Mouse (Mus musculus) left cerebral cortex, adult 9 months (tissue): Measurements from ENCODE around the gene Rspo3.

ENCODE experiments used
- DNase-seq, 2 experiments: peaks; one replicate each; pipeline ENCODE4 v3.0.0; 2022; ENCODE audit warnings: low spot score in 2 of 2

Rspo3 gene

DNA sequence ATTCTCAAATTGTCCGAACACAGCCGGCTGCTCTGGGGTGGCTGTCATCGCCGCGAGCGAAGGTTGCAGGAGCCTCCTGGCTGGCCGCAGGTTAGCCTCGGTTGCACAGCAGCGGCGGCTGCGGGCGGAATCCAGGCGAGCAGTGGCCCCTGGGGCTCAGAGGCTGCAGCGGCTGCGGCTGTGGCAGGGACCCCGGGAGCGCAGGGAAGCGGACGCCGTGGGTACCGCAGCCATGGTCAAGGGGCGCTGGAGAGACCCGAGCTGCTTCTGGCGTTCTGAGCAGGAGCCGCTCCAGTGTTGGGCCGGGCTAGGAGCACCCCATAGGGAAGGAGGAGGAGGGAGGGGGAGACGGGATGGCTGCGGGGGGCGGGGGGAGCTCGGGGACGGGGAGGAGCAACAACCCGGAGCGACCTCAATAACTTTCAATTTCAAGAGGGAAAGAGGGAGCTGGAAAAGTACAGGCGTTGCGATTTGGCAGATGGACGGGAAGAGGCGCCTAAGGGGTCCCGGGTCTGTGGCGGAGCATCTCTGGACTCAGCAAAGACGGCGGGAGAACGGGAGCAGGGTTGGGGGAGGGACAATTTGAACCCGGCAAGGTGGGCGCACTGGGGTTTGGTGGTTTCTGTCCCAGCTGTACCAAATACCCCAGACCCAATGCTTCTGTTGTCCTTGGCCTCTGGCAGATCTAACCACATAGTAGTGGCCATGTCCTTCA is at the start of gene Rspo3:
Gene Rspo3 (minus strand): TSS at position 322 of the 715 bp plus-strand sequence.
- peak in 1 of 2 experiments; percentile 20 for DNase-seq

DNA sequence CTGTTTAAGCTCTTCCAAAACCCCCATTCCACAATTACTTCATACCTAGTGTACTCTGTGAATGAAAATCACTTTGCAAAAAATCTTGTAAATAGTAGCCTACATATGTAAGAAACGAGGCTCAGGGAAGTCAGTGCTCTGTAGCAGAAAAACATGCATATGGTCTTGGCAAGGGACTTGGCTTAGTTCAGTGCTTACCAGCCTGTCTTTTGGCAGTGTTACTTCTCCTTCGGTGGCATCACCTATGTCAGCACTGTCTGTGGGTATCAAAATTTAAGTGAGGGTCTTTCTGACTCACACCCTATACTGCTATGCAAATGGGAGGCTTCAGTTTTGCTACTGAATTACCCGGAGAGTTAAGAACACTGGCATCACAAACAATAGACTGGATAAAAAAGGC is 46.3 kb upstream of the Rspo3 start:
- no peak for DNase-seq

DNA sequence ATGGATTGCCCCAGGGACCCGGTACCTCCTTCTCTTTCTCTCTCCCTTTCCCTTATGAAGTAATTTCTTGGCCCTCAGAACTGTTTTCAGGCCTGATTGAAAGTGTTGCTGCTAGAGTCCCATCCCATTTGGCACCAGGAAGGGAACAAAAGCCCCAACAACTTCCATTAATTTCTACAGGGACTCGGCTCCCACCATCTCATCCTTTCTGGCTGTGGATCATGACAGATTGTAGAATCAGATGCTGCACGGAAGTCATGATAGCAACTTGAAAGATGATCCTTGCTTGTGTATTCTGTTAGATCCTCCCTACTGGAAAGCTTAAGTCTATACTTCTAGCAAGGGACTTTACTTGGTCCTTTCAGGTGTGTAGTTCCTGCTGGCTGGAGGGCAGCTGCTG is 45.8 kb upstream of the Rspo3 start:
- no peak for DNase-seq

DNA sequence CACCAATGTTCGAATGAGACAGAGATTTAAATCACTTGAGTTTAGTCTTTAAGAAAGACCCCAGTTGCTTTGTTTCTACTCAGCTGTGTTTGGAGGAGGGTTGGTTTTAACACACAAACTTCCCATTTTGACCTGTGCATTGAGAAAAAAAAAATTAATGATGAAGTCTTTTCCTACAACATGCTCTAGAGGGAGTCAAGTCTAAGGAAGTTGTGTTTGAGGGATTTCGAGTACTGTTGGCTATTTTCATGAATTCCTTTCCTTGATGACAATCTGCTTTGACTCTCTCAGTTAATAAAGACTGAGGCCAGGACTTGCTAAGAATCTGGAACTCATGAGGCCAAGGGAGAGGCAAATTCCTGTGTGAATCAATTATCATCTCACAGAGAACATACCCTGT is 20.3 kb upstream of the Rspo3 start:
- no peak for DNase-seq

DNA sequence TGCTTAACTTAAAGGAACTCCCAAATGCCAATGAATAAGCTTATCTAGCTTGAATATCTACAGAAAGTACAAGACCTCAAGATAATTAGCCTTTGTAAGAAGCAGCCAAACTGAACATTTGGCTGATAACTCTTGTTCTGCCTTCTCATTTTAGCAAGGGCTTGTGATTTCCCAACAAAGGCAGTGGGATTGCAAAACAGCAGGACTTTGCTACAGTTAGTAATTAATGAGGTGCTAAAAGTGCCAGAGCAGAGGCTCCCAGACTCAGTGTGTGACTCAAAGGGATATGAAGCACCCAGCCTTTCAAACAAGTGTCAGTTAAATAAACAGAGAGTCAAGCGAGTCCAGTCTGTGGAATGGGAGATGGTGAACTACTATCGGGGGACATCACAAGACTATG is 18.7 kb upstream of the Rspo3 start:
- no peak for DNase-seq

DNA sequence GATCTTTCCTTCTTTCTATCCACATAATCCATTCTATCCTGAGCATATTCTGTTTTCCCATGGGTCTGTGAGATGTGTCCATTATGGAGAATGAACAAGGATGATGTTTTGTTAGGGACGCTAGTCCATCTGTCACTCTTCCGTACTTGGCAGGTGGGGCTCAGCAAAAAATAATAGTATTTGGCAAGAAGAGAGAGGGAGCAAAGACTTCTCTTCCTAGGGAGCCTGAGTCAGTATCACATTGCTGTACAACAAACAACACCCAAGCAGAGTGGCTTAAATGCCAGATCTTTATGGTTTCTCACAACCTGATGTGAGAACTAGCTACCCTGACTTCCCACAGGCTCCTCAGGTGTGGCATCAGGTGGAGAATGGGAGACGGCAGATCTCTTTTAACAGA is 7.3 kb upstream of the Rspo3 start:
- no peak for DNase-seq

DNA sequence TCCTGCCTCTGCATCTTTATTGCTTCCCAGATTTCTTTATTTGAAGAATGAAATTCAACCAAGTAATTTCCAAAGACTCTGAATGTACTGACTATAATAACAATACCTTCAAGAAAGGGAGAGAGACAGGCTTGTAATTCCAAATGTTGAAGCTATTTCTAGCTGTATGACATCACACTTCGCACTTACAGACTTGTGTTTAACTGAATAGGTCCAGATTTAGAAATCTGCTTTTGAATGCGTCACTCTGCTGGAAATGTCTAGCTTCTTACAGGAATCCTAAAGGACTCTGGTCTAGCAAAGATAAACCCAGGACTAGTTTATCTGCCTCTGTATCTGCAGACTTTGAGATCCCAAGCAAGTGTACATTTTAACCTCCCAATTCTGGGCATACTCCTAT is 3.8 kb upstream of the Rspo3 start:
- DNase-seq = peak; percentile 35 to 52

DNA sequence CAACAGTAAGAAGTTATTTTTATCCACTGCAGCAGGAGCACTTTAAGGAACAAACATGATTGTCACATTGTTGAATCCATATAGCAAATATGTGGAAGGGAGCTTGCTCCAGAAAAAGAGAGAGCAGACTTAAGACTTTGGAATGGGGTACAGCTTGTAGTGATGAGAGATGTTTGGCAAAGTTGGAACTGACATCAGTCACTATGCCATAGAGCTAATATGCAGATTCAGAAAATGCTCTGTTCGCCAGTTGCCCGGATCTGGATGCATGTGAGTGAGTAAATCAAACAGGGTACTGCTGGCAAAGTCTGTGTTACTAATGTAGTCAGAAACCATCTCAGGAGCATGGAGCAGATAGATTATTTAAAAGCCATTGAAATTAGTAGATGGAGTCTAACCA is 3.1 kb upstream of the Rspo3 start:
- no peak for DNase-seq

DNA sequence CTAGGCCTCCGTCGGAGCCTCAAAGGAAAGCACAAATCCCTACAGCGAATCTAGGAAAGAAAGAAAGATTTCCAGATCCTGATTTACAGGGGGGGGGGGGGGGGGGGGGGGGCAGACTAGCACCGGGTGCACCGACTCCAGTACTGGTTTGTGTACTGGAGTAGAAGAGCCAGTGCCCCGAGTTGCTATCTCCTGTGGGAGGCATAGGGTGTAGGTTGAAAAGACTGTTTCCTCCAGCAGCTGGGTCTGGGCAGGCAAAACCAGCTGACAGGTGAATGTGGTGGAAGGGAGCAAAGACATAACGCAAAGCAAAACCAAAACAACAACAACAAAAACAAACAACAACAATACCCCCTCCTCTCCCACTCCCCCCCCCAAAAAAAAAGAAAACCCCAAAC is 838 bp downstream of the Rspo3 start:
- no peak for DNase-seq

DNA sequence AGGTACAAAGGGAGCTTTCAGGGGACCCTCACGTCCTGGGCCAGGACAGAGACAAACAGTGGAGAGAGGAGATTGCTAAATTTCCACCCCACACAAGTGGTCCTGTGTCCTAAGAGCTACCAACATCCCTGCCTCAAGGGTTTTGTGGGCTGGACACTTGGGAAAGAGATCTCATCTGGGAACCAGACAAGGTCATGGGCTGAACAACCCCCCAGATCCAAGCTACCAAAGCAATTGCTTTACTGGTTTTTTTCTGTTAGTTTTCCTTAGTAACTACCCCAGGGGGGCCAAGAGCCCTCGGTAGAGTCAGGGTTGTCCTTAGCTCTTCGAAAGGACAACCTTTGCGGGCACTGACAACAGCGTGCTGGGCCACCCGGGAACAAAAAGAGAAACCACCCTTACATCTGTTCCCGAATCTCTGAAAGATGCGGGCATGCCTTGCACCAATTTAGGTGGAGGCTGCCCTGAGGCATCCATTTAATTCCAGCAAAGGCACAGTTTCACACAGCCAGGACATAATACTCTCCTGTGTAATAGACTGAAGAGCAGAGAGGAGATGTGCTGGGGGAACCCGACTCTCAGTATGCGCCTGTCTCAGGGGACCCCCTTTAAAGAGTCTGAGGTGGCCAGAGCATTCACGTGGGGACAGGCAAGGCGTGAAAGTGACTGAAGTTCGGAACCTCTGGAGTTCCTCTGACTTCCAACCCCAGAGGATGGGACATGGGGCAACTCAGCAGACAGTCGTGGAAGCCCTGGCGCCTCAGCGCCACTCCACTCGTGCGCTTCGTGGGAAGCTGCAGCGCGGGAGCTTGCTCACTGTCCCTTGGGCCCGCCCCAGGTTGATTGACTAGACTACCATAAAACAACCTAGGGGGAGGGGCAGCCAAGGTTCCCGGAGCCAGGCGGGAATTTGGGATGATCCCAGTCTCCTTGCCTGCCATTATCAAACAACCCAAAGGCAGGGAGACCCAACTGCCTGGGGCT is 1.5 kb downstream of the Rspo3 start:
- peak in 1 of 2 experiments; percentile 34 for DNase-seq

DNA sequence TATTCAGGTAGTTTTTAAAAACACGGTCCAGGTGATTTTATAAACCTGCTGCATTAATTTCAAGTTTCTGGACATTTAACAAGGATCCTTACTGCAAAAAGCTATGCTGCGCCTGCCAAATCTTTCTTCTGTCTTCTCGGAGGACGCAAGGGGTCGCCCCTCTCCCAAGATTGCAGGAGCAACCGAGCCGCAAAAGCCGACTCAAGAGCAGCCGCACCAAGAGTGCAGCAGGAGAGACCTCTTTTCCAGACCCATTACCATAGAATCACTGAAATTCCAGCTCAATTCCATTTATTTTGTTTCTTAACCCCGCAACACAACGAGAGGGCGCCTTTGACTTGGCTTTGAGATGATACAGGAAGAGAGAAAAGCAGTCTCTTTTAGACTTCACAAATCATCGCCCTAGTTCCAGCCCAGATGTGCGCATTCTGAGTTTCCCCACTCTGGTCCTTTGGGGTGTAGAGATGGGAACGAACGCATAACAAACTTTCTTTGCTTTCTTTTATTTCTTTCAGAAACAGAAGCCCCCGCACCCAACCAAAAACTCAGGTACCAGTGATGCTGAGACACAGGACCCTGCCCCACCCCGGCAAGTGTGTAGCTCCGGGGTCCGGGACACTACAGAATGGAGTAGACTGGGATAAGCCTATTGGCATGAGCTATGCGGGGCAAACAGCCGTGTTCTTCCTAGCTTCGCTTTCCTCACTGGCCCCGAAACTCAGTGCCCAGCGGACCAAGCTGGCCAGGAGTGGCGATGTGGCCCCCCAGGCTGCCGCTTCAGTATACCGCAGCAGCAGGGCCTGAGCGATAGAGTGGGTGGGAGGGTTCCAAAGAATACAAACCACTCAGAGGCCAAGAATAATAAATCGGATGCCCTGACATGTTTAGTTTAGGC is 2.6 kb downstream of the Rspo3 start:
- DNase-seq = peak in 1 of 2 experiments; percentile 83

DNA sequence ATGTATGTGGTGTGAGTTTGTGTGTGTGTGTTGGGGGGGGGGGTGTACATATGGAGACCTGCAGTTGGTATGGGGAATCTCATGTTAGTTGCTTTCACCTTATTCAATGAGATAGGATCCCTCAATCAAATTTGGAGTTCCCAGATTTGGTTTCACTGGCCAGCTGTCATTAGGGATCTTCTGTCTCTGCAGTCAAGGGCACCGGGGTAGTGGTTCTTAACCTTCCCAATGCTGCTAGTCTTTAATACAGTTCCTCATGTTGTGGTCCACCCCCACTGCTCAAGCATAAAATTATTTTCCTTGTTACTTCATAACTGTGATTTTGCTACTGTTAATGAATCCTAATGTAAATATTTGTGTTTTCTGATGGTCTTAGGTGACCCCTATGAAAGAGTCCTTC is 22.1 kb downstream of the Rspo3 start:
- DNase-seq = no peak

DNA sequence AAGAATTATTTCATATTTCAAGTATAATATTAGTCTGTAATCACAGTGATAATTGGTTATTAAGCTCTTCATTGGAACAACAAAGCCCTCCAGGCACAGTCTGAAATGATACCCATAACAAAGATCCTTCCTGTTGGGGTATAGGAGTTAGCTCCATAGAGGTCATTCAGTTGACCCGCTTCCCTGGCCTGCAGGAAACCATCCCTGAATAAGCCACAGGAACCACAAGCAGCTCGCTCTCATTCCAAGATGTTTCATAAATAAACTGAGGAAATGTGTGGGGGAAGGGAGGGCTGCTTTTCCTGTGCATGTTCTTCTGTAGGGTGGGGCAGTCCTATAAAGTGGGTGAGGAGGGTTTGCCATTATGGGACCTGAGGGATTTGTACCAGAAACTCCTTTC is 27.5 kb downstream of the Rspo3 start:
- DNase-seq = no peak

DNA sequence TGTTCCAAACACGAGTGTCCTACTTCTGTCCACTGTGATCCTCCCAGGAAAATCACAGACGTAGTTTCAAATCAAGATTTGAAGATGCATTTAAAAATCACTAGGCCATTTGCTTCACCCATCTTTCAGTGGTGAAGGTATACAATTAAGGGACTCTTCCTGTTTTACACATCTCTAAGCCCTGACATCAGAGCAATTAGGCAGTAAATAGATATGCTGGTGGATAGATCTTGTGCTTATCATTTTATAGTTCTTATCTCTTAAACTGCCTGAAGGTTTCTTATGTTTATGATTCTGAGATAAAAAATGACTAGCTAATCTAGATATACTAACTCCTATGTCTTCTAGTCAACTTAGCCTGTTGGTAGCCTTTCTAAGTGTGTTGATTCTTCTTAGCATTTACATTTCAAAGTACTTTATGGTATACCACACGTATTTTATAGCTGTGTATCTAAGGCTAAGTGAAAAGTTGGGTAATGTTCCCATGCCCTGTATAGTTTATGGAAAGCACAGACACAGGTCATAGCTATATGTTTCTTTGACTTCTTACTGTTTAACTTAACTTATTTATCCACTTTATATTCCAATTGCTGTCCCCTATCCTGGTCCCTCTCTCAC is 38.4 kb downstream of the Rspo3 start:
- no peak for DNase-seq

DNA sequence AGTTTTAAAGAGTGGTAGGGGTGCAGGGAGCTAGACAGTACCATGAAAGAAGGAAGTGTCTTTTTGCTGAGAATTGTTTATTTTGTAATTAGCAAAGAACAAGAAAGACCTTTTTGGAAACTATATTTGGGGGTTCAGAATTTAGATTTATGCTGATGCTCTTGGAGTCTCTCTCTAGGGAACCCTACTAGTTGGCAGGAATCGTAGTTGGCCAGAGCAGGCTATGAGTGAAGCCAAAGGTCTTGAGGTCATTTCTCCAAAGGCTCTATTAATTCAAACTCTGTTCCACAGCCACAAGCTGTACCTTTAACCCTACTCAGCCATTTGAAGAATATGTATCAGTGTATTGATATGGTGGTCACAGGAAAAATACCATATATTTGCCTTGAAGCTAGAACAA is 41.7 kb downstream of the Rspo3 start:
- DNase-seq = no peak

DNA sequence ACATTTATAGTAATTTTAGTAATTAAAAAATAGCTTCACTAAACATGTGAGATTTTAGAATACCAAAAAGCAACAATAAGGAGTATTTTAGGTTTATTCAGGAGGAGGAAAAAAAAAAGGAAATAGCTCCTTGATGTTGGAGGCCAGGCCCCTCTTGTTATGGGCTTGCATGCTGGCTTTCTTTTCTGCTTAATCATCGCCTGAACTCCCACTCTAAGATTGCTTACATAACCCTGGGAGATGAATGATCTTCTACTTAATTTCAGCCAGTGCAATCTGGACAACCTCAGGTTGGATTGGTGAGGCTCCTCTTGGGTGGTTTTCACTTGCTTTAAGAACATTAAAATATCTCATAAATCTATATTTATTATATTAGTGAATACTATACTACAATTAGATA is 54.7 kb downstream of the Rspo3 start:
- no peak for DNase-seq

DNA sequence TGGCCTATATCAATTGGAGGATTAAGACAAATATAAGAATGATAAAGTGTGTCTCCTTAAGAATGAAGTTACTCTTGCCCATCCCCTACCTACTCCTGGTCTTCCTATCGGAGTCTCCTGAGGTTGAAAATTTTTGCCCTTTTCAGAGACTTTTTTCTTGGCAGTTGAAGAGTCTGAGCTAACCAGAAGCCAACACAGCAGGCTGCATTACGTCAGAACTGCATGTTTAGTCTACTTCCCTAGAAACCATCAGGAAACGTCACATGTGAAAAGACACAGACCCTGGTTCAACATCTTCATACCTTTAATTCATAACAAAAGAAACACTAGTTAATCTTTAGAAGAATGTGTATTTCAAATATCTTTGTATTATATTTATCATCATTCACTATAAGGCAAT is 56.3 kb downstream of the Rspo3 start:
- no peak for DNase-seq

DNA sequence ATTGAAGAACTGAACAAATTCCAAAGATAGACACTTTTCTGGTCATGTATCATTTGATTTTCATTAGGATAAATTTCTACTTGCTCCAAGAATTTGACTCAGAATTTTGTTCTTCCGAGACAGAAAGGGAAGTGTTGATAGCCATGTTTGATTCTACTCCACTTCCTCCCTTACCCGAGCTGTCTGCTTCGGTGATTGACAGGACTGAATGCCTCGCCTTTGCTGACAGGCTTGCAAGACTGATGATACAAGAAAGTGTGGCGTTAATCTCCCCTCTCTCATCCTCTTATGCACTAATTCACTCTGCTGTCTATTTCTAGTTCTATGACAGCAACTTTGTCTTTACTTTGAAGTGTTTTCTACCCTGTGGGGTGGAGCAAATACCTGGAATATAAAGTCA is 65.2 kb downstream of the Rspo3 start:
- no peak for DNase-seq

DNA sequence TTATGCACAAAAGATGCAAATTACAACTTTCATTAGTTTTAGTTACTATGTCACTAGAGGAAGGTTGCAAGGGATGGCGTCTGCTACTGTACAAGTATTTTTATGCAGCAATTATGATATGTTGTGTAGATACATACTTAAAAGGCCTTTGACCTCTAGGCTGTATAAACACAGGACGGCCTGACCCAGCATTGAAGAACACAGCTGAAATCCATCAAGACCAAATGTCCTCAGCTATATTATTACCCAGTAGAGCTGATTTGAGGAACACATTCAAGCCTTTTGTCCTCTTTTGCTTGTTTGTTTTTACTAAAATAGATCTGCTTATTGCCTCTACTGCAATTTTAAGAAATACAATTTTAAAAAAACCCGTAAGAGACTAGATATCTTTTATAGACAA is 75.6 kb downstream of the Rspo3 start:
- no peak for DNase-seq

DNA sequence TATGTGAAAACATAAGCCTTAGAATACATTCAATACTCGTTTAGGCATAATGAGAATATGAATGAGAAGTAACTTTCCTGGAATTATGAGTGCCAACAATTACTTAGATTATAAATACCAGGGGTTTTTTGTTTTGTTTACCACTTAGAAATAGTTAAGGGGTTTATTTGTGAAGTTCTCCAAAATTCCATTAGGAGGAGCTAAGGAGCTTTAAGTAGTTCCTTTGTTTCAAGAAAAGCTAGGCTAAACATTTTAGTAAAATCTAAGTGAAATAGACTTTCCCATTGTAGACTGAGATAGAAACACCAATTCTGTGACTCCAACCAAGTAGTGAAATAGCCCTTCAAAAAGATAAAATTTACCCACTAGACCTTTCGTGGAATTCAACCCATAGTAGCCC is 76.0 kb downstream of the Rspo3 start:
- no peak for DNase-seq

DNA sequence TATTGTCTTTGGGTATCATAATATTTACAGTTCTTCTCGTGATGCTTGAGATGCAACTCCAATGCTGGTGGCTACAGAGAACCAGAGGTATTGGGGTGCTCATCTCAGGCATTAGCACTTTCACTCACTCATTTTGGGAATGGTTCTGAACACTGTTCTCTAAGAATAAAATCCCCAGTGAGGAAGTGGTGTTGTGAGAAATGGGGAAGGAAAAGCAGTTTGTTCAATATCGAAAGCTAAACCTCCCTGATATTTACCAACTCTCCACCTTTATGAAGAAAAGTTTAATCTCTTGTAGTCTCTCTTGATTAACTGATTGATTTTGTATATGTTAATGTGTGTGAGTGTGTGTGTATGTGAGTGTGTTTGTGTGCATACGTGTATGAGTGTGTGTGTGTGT is 90.6 kb downstream of the Rspo3 start:
- DNase-seq = no peak

DNA sequence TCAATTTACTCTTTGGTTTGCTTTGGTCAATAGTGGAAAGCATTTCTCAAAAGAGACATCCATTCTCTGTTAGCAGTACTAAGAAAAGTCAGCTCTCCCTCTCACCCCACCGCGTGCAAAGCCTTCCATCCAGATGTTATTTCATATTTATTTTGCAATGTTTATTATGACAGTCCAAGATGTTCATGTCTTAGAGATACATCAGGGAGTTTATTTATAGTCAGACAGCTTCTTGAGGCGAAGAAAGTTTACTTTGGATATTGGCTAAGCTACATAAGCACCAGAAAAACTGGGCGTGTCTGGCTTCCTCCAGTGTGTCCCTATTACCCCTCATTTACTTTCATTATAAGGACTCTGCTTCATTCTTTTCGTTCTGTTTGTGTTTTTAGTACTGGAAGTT is 94.4 kb downstream of the Rspo3 start:
- no peak for DNase-seq
